Mouse (Mus musculus) duodenum, adult 2 months (tissue): ENCODE measurements around the gene Inpp4b. TPM values are rescaled to one million over a fixed set of nuclear protein-coding genes. Genes with fewer than 3 reads are reported as not detected.

Experiments
- polyA plus RNA-seq: library from polyadenylated mRNA; depleted of rRNA; stranded (reverse); fragments of >200 nt; gene quantifications from 2 replicates; pipeline ENCODE4 v1.2.3, GENCODE M21; 2012; ENCODE audit warnings: low replicate concordance; rRNA removed

The Inpp4b gene
- polyA plus RNA-seq: 0.11 and 0.21 TPM in 2 replicates

DNA sequence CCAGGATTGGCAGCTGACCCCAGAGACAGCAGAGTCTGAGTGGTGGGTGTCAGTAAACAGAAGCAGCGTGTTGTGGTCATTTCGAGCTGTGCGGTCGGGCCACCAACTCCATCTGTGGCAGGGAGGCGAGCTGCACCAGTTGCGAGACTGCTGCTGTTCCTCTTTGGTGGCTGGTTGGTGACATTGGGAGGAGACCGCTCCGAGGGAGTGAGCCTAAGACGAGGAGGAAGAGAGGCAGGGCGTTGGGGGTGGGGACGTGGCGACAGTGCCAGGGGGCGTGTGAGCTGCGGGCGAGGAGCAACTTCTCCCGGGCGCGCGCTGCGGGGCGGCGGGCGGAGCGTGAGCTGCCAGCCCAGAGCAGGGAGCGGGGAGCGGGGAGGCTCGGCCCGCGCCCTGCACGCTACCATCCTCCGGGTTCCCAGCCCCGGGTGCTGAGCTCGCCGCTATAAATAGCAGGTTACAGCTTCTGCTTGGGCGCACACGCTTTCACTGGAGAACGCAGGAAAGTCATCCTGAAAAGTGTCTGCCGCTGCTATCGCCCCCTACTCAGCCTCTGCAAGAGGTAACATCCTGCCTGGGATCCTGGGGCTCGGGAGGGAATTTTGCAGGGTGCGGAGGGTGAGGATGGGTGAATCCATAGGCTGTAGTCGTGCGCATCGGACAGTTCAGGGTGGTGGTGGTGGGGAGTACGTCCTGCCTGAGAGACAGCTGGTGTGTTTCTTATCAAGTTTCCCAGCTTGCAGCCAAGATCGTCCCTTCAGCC is at the start of gene Inpp4b:
Gene Inpp4b (plus strand): TSS at position 321 of the 763 bp plus-strand sequence.

